In genomic region chr5:99174608-99175385, GRCm38 (mm10) we compare ENCODE assay signal across 22 mouse cellular contexts.
DNase-seq lines count a peak whose midpoint lies in the region; ATAC-seq lines count a peak whose summit lies in the region.
"Had no signal": no experiment of that assay in that cellular context is flagged by ENCODE, and none has a peak within 500 bp of the region (broad histone marks: within the 10 kb centered on the region; RNA-seq: fewer than 3 reads in every experiment).

No protein-coding gene starts in this region.

- ATAC-seq in limb, embryonic 11.5 days (ENCODE audit: insufficient number of reproducible peaks, low FRiP score, low TSS enrichment, low read depth), result peak; percentile 71; the same call in 1 of the 2 replicates
- ATAC-seq in neural tube, embryonic 14.5 days (ENCODE audit: low read depth), result peak; percentile 41; the same call in 1 of the 2 replicates
- no peak for ATAC-seq in neural tube, embryonic 15.5 days (ENCODE audit: low FRiP score)
- ATAC-seq: activated CD4-positive, CD25-positive, alpha-beta regulatory T cell, adult 4 months; forebrain, embryonic 13.5 days; midbrain, embryonic 15.5 days had no signal

- no peaks in the 10 kb centered on the region for H3K27me3 ChIP-seq in limb, embryonic 11.5 days (ENCODE audit: control insufficient read depth, insufficient read depth, low read length)
- H3K27me3 ChIP-seq in limb, embryonic 10.5 days (ENCODE audit: low read depth, poor library complexity, severe bottlenecking), result no peaks in the 10 kb centered on the region
- H3K27me3 ChIP-seq in neural tube, embryonic 14.5 days (ENCODE audit: control insufficient read depth, insufficient read depth, low read length), result no peaks in the 10 kb centered on the region
- no peaks in the 10 kb centered on the region for H3K27me3 ChIP-seq in neural tube, embryonic 15.5 days (replicated peaks)
- H3K27me3 ChIP-seq: embryonic facial prominence, embryonic 13.5 days; forebrain, embryonic 13.5 days; liver, embryonic 13.5 days; megakaryocyte, embryonic 14.5 days; midbrain, embryonic 15.5 days had no signal

- H3K27ac ChIP-seq in limb, embryonic 11.5 days (replicated peaks; ENCODE audit: low read depth, low read length), result no peak overlapping the region
- H3K27ac ChIP-seq in limb, embryonic 10.5 days, result no peak overlapping the region
- no peak overlapping the region for H3K27ac ChIP-seq in neural tube, embryonic 14.5 days (ENCODE audit: low read depth, low read length)
- no peak overlapping the region for H3K27ac ChIP-seq in neural tube, embryonic 15.5 days (replicated peaks)
- H3K27ac ChIP-seq: embryonic facial prominence, embryonic 13.5 days; forebrain, embryonic 13.5 days; heart, embryonic 10.5 days; hindbrain, embryonic 14.5 days; left cerebral cortex, adult 2 months; liver, embryonic 13.5 days; midbrain, embryonic 15.5 days had no signal

- H3K9me3 ChIP-seq in limb, embryonic 11.5 days (ENCODE audit: control insufficient read depth, low read length), result no peaks in the 10 kb centered on the region
- H3K9me3 ChIP-seq in limb, embryonic 10.5 days (replicated peaks), result no peaks in the 10 kb centered on the region
- no peaks in the 10 kb centered on the region for H3K9me3 ChIP-seq in neural tube, embryonic 14.5 days (ENCODE audit: control insufficient read depth, low read length)
- no peaks in the 10 kb centered on the region for H3K9me3 ChIP-seq in neural tube, embryonic 15.5 days (replicated peaks)
- H3K9me3 ChIP-seq: embryonic facial prominence, embryonic 13.5 days; forebrain, embryonic 13.5 days; liver, embryonic 13.5 days; midbrain, embryonic 15.5 days had no signal

- no peaks in the 10 kb centered on the region for H3K36me3 ChIP-seq in limb, embryonic 11.5 days (ENCODE audit: control insufficient read depth, insufficient read depth, low read length)
- no peaks in the 10 kb centered on the region for H3K36me3 ChIP-seq in limb, embryonic 10.5 days
- H3K36me3 ChIP-seq in neural tube, embryonic 14.5 days (ENCODE audit: control insufficient read depth, insufficient read depth, low read length), result no peaks in the 10 kb centered on the region
- no peaks in the 10 kb centered on the region for H3K36me3 ChIP-seq in neural tube, embryonic 15.5 days
- H3K36me3 ChIP-seq: embryonic facial prominence, embryonic 13.5 days; heart, embryonic 10.5 days; liver, embryonic 13.5 days; midbrain, embryonic 15.5 days had no signal

- H3K4me3 ChIP-seq in limb, embryonic 11.5 days (ENCODE audit: low read depth, low read length), result no peak overlapping the region
- H3K4me3 ChIP-seq in limb, embryonic 10.5 days, result no peak overlapping the region
- no peak overlapping the region for H3K4me3 ChIP-seq in neural tube, embryonic 14.5 days (ENCODE audit: low read depth, low read length)
- no peak overlapping the region for H3K4me3 ChIP-seq in neural tube, embryonic 15.5 days (replicated peaks)
- H3K4me3 ChIP-seq: embryonic facial prominence, embryonic 13.5 days; forebrain, embryonic 13.5 days; heart, embryonic 10.5 days; left cerebral cortex, adult 2 months; liver, embryonic 13.5 days; megakaryocyte, embryonic 14.5 days; midbrain, embryonic 15.5 days had no signal

- H3K4me2 ChIP-seq in limb, embryonic 11.5 days (ENCODE audit: low read depth, severe bottlenecking), result no peak overlapping the region
- H3K4me2 ChIP-seq in neural tube, embryonic 14.5 days (ENCODE audit: low read depth, low read length), result no peak overlapping the region
- H3K4me2 ChIP-seq in neural tube, embryonic 15.5 days, result no peak overlapping the region
- H3K4me2 ChIP-seq: embryonic facial prominence, embryonic 13.5 days; forebrain, embryonic 13.5 days; hindbrain, embryonic 14.5 days; liver, embryonic 13.5 days; midbrain, embryonic 15.5 days had no signal

- no peak overlapping the region for H3K9ac ChIP-seq in limb, embryonic 11.5 days (ENCODE audit: low read length)
- H3K9ac ChIP-seq in neural tube, embryonic 14.5 days (replicated peaks; ENCODE audit: low read depth, low read length), result no peak overlapping the region
- H3K9ac ChIP-seq in neural tube, embryonic 15.5 days (replicated peaks), result no peak overlapping the region
- H3K9ac ChIP-seq: embryonic facial prominence, embryonic 13.5 days; forebrain, embryonic 13.5 days; hindbrain, embryonic 14.5 days; liver, embryonic 13.5 days; midbrain, embryonic 15.5 days had no signal

- DNase-seq in embryo, embryonic 10.5 days (ENCODE audit: low spot score), result peak; percentile 23
- no peak for DNase-seq in embryo, embryonic 9.5 days (ENCODE audit: extremely low spot score)
- no peak for DNase-seq in limb, embryonic 11.5 days (ENCODE audit: low spot score)
- no peak for DNase-seq in limb, embryonic 10.5 days (ENCODE audit: low spot score)
- DNase-seq in ovary, postnatal 36 days (ENCODE audit: low spot score), result no peak
- no peak for DNase-seq in spleen, postnatal 36 days (ENCODE audit: low spot score in 2 of 2)
- DNase-seq: adrenal gland, adult 8-10 months; cerebellum, adult 18-20 months; cerebellum, postnatal 14 days; heart, postnatal 4 days; liver, embryonic 13.5 days; lung, postnatal 14 days had no signal

- H3K4me1 ChIP-seq in limb, embryonic 11.5 days (ENCODE audit: control insufficient read depth, insufficient read depth, low read length), result peaks cover 6% of the 10 kb centered on the region; the same call in 1 of the 2 replicates
- H3K4me1 ChIP-seq in limb, embryonic 10.5 days, result peaks cover 19% of the 10 kb centered on the region
- H3K4me1 ChIP-seq in neural tube, embryonic 14.5 days (ENCODE audit: control insufficient read depth, insufficient read depth, low read length), result 0 out of 2 replicates have a peak, but pooled peaks cover 3% of the 10 kb centered on the region
- H3K4me1 ChIP-seq in neural tube, embryonic 15.5 days, result 0 out of 2 replicates have a peak, but pooled peaks cover 3% of the 10 kb centered on the region
- H3K4me1 ChIP-seq: forebrain, embryonic 13.5 days; heart, embryonic 10.5 days; liver, embryonic 13.5 days; megakaryocyte, embryonic 14.5 days; midbrain, embryonic 15.5 days had no signal

- WGBS in limb, embryonic 11.5 days, result 37% methylated on average over 8 of the region's 8 CpGs
- 55% methylated on average over 8 of the region's 8 CpGs for WGBS in limb, embryonic 10.5 days
- 42% methylated on average over 8 of the region's 8 CpGs for WGBS in neural tube, embryonic 14.5 days
- 41% methylated on average over 8 of the region's 8 CpGs for WGBS in neural tube, embryonic 15.5 days
